Mouse (Mus musculus): ENCODE measurements around the gene Cramp1l. TPM values are rescaled to one million over a fixed set of nuclear protein-coding genes. Genes with fewer than 3 reads are reported as not detected.

Gene Cramp1l
- 10 to 100 TPM; 25.2 to 30.7 TPM for total RNA-seq (2021)
- long read RNA-seq, experiment 1, partial matches to known transcripts: 1 of 4 reads
- long read RNA-seq, experiment 1, other reads (novel, unspliced or antisense): 3 of 4 reads
- long read RNA-seq, experiment 2, partial matches to known transcripts: 1 of 4 reads
- long read RNA-seq, experiment 2, other reads (novel, unspliced or antisense): 3 of 4 reads

- peak; percentile 97 to 99 for DNase-seq (ENCODE audit: low spot score in 2 of 2)
- Histone ChIP-seq H3K4me3 (peak within 1 kb of the TSS; percentile 98), H3K27ac (peak within 1 kb of the TSS; percentile 87)
- no peak for TF ChIP-seq CTCF (conservative IDR thresholded peaks at IDR 0.05)
Observed at GRCm38 (mm10) chr17:25015655-25016291, at the start of gene Cramp1l, which contains the start of gene Ift140. TSS of gene Cramp1l (minus strand) at chr17:25015788. TSS of gene Ift140 (plus strand) at chr17:25016085.

GRCm38 (mm10) chr17:25065189-25065588 is 49.6 kb upstream of the Cramp1l start:
- TF ChIP-seq CTCF (conservative IDR thresholded peaks at IDR 0.05): no peak
- DNase-seq (ENCODE audit: low spot score in 2 of 2): no peak
- Histone ChIP-seq H3K27ac (0 out of 2 replicates have a peak overlapping the region, but pooled peaks have one; percentile 28), H3K4me3 (no peak overlapping the region)

- TF ChIP-seq CTCF (conservative IDR thresholded peaks at IDR 0.05): no peak
- H3K27ac ChIP-seq: peak overlapping the region; percentile 51
- no peak overlapping the region for H3K4me3 ChIP-seq
- DNase-seq (ENCODE audit: low spot score in 2 of 2): no peak
Observed at GRCm38 (mm10) chr17:25064351-25064750, 48.8 kb upstream of the Cramp1l start.

GRCm38 (mm10) chr17:25063872-25064271 is 48.3 kb upstream of the Cramp1l start:
- no peak for DNase-seq (ENCODE audit: low spot score in 2 of 2)
- TF ChIP-seq CTCF (conservative IDR thresholded peaks at IDR 0.05): no peak
- no peak overlapping the region for H3K4me3 ChIP-seq
- peak overlapping the region; percentile 51 for H3K27ac ChIP-seq

- DNase-seq (ENCODE audit: low spot score in 2 of 2): no peak
- TF ChIP-seq CTCF (conservative IDR thresholded peaks at IDR 0.05): no peak
- Histone ChIP-seq H3K4me3 (no peak overlapping the region), H3K27ac (peak overlapping the region; percentile 51)
Observed at GRCm38 (mm10) chr17:25063261-25063660, 47.7 kb upstream of the Cramp1l start.

- peak; percentile 45 for TF ChIP-seq CTCF (conservative IDR thresholded peaks at IDR 0.05)
- no peak overlapping the region for H3K4me3 ChIP-seq
- DNase-seq (ENCODE audit: low spot score in 2 of 2): no peak
- H3K27ac ChIP-seq: no peak overlapping the region
Observed at GRCm38 (mm10) chr17:25057041-25057440, 41.5 kb upstream of the Cramp1l start.

- Histone ChIP-seq H3K27ac (no peak overlapping the region), H3K4me3 (no peak overlapping the region)
- DNase-seq (ENCODE audit: low spot score in 2 of 2): no peak
- TF ChIP-seq CTCF (conservative IDR thresholded peaks at IDR 0.05): no peak
Observed at GRCm38 (mm10) chr17:25053274-25053673, 37.7 kb upstream of the Cramp1l start.

- no peak for DNase-seq (ENCODE audit: low spot score in 2 of 2)
- TF ChIP-seq CTCF (conservative IDR thresholded peaks at IDR 0.05): no peak
- Histone ChIP-seq H3K27ac (no peak overlapping the region), H3K4me3 (no peak overlapping the region)
Observed at GRCm38 (mm10) chr17:25047143-25047542, 31.6 kb upstream of the Cramp1l start.

- no peak for TF ChIP-seq CTCF (conservative IDR thresholded peaks at IDR 0.05)
- DNase-seq (ENCODE audit: low spot score in 2 of 2): no peak
- Histone ChIP-seq H3K4me3 (no peak overlapping the region), H3K27ac (no peak overlapping the region)
Observed at GRCm38 (mm10) chr17:25045281-25045680, 29.7 kb upstream of the Cramp1l start.

GRCm38 (mm10) chr17:25044879-25045278 is 29.3 kb upstream of the Cramp1l start:
- TF ChIP-seq CTCF (conservative IDR thresholded peaks at IDR 0.05): no peak
- no peak overlapping the region for H3K27ac ChIP-seq
- H3K4me3 ChIP-seq: no peak overlapping the region
- DNase-seq (ENCODE audit: low spot score in 2 of 2): no peak

GRCm38 (mm10) chr17:25036183-25036582 is 20.6 kb upstream of the Cramp1l start:
- DNase-seq (ENCODE audit: low spot score in 2 of 2): no peak
- Histone ChIP-seq H3K4me3 (no peak overlapping the region), H3K27ac (no peak overlapping the region)
- TF ChIP-seq CTCF (conservative IDR thresholded peaks at IDR 0.05): peak; percentile 73

- DNase-seq (ENCODE audit: low spot score in 2 of 2): peak; percentile 68 to 75
- H3K4me3 ChIP-seq: peak overlapping the region; percentile 82
- peak; percentile 55 for TF ChIP-seq CTCF (conservative IDR thresholded peaks at IDR 0.05)
- peak overlapping the region; percentile 84 for H3K27ac ChIP-seq
Observed at GRCm38 (mm10) chr17:25016292-25017132, 924 bp upstream of the Cramp1l start.

Measured in layer of hippocampus, adult 2 months (tissue).